Mouse (Mus musculus) frontal cortex, postnatal 10 days (tissue): ENCODE data around the gene Inf2.

Source experiments
- DNase-seq, 2 experiments: peaks; one replicate each; pipeline ENCODE4 v3.0.0; 2022; ENCODE audit warnings: low spot score in 2 of 2, mixed read lengths in 1 of 2

Gene Inf2

DNA sequence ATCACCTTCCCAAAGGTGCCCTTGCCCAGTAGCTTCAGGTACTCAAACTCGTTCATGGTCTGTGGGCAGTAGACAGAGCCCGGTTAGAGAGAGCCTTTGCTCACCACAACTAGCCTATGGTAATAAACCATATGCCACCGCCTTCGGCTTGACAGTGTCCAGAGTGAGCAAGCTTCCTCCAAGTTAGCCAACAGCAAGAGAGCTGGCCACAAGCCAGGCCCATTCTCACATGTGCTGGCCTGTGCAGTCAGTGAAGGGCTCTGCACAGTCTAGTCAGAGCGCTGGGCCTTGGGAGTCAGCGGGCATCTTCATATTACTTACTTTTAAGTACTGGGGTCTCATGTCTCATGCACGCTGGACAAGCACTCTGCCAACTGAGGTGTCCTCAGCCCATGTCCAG lies 70.0 kb downstream of the Inf2 start:
- no peak for DNase-seq

DNA sequence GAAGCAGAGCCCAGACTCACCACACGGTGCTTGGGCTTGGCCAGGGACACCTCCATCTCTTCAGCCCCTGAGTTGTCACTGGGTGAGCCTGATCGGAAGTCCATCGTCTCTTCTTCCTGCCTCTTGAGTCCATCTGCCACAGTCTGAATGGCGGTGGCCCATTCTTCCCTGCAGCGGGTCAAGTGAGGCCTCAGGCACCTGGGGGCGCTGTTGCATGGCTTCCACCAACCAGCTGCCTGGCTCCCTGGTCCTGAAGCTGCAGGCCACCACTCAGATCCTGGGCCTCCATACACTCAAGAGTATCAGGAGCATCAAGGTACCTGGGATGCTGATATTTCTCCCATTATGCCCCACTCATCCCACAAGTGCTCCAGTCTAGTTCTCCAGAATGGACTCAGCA lies 70.5 kb downstream of the Inf2 start:
- DNase-seq: no peak

DNA sequence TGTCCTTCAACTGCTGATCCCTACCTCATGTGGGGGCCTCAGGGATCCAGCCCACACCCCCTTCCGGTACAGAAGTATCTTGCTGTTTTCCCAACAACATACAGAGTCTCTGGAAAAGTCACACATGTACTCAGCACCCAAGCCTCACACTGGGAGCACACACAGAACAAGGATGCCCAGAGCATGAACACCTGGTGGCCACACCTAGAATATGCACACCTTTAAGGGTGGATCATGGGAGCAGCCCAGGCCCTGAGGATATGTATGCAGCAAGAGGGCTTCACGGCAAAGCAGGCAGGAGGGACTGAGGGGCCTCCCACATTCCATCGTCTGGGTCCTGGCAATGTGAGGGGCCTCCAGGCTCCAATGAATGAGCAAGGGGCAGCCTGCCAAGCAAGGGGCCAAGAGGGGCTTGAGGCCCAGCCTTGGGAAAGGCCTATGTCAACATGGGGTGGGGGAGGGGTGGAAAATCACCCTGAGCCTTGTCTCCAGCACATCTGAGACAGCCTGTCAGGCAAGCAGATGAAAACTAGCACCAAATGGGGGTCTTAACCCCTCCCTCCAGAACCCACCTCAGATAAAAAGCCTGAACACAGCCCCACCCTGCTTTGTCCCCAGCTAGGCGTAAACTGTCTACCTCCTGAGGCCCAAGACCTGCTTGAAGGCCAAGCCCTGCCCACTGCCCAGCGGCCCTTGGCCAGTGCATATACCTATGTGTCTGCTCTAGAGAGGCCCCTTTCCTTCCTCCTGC lies 72.2 kb downstream of the Inf2 start:
- DNase-seq: no peak

DNA sequence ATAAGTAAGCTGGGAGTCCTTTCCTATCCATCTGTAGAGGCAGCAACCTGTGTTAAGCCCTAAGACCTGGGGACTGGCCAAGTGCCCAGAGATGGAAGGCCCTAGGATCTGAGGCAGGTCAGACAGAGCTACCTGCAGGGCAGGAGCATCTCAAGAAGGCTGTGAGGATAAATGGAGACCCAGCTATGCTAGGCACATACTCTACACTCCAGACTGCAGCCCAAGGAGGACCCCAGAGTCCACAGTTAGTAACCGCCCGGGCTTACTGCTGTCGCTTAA lies 72.7 kb downstream of the Inf2 start:
- DNase-seq: no peak

DNA sequence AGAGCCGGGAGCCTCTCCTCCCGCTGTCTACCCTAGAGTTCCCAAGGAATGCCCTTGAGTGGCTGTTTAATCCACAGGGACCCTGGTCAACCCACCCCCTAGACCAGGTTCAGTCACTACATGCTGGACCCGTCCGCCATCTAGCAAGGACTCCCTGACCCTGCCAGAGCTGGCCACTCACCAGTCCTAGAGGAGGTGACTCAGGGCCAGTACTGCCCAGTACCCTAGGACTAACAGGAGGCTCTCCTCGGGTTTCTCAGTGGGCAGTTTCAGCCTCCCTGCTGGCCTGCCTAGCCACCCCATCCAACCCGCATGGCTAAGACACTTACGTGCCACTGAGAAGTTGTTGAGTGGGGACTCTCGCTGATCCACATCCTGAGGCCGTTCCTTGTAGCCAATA lies 73.3 kb downstream of the Inf2 start:
- no peak for DNase-seq

GRCm38 (mm10) chr12:112663303-112663702 lies 74.7 kb downstream of the Inf2 start:
- DNase-seq: no peak

DNA sequence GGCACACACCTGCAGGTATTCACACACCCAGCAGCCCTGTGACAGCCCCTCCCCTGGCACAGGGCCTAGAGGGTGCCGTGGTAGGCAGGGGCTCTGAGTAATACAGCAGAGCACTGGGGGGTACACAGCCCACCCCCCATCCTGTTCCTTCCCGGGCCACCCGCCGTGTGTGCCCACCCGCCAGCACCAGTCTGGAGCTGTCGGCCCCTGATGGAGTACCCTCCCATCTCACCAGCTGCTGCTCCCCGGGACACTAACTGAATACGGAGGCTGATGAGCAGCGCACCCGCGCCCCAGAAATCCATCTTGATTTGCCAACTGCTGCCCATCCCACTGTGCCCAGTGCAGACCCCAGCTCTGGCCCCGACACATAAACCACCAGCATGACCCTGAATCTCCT lies 75.1 kb downstream of the Inf2 start:
- DNase-seq: no peak

GRCm38 (mm10) chr12:112664124-112664523 lies 75.5 kb downstream of the Inf2 start:
- DNase-seq: no peak

DNA sequence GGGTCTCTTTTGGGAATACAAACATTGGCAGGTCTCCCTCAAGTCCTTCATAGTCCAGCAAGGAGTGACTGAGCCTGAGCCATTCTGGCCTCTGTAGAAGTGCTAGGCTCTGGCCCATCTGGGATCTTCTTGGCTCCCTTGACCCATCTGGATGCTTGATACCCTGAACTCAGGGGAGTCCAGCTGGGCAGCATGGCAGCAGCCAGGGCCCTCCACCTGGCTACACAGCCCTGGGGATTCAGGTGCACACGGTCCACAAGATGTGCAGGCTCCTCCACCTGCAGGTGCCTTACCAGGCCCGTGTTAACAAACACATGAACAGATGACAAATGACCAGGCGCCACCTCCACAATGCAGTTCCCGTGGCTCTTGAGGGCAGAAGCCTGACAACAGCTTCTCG lies 76.1 kb downstream of the Inf2 start:
- no peak for DNase-seq
